Mouse (Mus musculus): Measurements from ENCODE around the gene Plch1. TPM values are rescaled to one million over a fixed set of nuclear protein-coding genes. Genes with fewer than 3 reads are reported as not detected.

Gene Plch1
- polyA plus RNA-seq, 1 experiment from 2014 or later = 2.2 TPM

DNA sequence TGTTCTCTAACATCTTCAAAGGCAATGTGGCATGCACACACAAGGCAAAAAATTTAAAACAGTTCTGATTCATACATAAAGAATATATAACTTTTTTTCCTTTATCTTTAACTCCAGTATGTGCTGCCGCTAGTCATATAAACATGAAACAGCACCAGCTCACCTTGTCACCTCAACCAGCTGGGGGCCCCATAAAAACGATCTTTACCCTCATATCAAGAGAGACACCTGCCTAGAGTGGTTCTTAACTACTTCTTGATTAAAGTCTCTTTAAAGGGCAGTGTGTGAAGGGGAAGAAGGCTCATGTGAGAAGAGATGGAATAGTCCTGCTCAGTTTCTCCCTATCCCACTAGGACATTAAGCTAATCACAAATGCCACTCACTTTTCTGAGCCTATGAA, 205.6 kb downstream of the Plch1 start:
- Histone ChIP-seq H3K4me1 (replicated peaks; ENCODE audit: control insufficient read depth, insufficient read depth, low read length) (0 out of 2 replicates have a peak, but pooled peaks cover 2% of the 10 kb centered on the region), H3K27me3 (replicated peaks; ENCODE audit: control insufficient read depth, insufficient read depth, low read length) (no peaks in the 10 kb centered on the region), H3K27ac (ENCODE audit: low read depth, low read length) (no peak overlapping the region), H3K4me2 (replicated peaks; ENCODE audit: low read depth) (no peak overlapping the region), H3K9ac (ENCODE audit: low read depth, low read length) (no peak overlapping the region), H3K36me3 (ENCODE audit: control insufficient read depth, insufficient read depth) (no peaks in the 10 kb centered on the region; the same call in 1 of the 2 replicates), H3K9me3 (ENCODE audit: control insufficient read depth) (no peaks in the 10 kb centered on the region), H3K4me3 (ENCODE audit: low read depth, low read length) (no peak overlapping the region)
- peak; percentile 79 for ATAC-seq
- no peak for TF ChIP-seq CTCF (IDR thresholded peaks at IDR 0.05; ENCODE audit: low read depth)
- 37% methylated on average over 2 of the region's 2 CpGs for WGBS

DNA sequence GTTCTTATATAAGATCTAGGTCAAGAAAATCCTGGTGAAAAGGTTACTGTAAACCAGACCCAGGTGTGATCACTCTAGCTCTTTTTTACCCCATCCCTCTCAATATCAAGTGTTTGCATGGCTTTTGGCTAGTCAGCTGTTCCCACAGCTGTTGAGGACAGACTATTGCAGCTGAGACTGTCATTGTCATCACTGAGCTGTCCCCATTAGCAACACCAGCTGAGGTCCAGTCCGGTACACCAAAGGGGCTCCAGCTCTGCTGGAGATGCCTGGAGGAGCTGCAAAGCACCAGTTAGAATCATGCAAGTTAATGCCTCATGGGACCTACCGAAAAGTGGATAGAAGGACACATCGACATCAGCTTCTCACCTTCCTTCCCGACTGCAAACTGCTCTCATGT, 206.5 kb downstream of the Plch1 start:
- Histone ChIP-seq H3K27ac (ENCODE audit: low read depth, low read length) (no peak overlapping the region), H3K4me2 (replicated peaks; ENCODE audit: low read depth) (no peak overlapping the region), H3K4me3 (ENCODE audit: low read depth, low read length) (no peak overlapping the region), H3K36me3 (ENCODE audit: control insufficient read depth, insufficient read depth) (no peaks in the 10 kb centered on the region), H3K9ac (ENCODE audit: low read depth, low read length) (no peak overlapping the region), H3K27me3 (replicated peaks; ENCODE audit: control insufficient read depth, insufficient read depth, low read length) (no peaks in the 10 kb centered on the region), H3K4me1 (replicated peaks; ENCODE audit: control insufficient read depth, insufficient read depth, low read length) (0 out of 2 replicates have a peak, but pooled peaks cover 2% of the 10 kb centered on the region), H3K9me3 (ENCODE audit: control insufficient read depth) (no peaks in the 10 kb centered on the region)
- no peak for ATAC-seq
- 86% methylated on average over 4 of the region's 4 CpGs for WGBS
- no peak for TF ChIP-seq CTCF (IDR thresholded peaks at IDR 0.05; ENCODE audit: low read depth)

DNA sequence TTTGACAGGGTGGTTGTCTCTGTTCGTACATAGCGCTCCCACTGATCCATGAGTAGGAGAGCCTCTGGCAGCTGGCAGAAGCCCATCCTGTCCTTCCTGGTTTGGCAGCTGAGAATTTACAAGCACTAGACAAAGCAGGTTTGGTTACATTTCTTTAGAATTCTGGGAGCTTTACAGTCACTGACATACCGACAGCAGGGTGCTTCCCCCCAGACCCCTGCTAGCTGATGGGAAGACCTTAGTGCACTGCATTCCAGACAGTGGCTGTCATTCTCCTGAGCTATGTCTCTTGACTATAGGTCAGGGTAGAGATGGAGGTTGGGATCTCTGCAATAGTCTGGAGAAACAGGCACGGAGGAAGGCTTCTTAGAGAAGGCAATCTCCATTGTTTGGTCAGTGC, 230.5 kb downstream of the Plch1 start:
- Histone ChIP-seq H3K27me3 (replicated peaks; ENCODE audit: control insufficient read depth, insufficient read depth, low read length) (no peaks in the 10 kb centered on the region), H3K9ac (ENCODE audit: low read depth, low read length) (no peak overlapping the region), H3K9me3 (ENCODE audit: control insufficient read depth) (no peaks in the 10 kb centered on the region), H3K27ac (ENCODE audit: low read depth, low read length) (no peak overlapping the region), H3K4me2 (replicated peaks; ENCODE audit: low read depth) (no peak overlapping the region), H3K4me1 (replicated peaks; ENCODE audit: control insufficient read depth, insufficient read depth, low read length) (no peaks in the 10 kb centered on the region), H3K4me3 (ENCODE audit: low read depth, low read length) (no peak overlapping the region), H3K36me3 (ENCODE audit: control insufficient read depth, insufficient read depth) (no peaks in the 10 kb centered on the region)
- 52% methylated on average over 4 of the region's 4 CpGs for WGBS
- no peak for ATAC-seq
- TF ChIP-seq CTCF (IDR thresholded peaks at IDR 0.05; ENCODE audit: low read depth) = no peak

DNA sequence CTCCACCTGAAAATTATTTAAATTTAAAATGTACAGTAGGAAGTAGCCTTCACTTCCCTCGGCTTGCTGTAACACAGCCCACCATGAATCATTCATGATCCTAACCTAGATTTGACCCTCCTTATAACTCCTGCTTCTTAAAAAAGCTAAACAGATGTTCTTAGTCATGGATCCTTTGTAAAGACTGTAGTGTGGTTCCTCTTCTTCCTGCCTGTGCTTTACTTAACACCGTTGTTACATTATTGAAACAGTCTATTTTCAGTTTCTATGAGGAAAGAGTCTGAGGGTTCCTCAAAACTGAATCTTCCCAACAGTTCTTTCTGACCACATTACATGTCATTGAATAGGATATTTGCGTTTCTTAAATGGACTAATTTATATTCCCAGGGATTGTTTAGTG, 234.0 kb downstream of the Plch1 start:
- Histone ChIP-seq H3K9me3 (ENCODE audit: control insufficient read depth) (no peaks in the 10 kb centered on the region), H3K4me2 (replicated peaks; ENCODE audit: low read depth) (no peak overlapping the region), H3K4me3 (ENCODE audit: low read depth, low read length) (no peak overlapping the region), H3K27me3 (replicated peaks; ENCODE audit: control insufficient read depth, insufficient read depth, low read length) (no peaks in the 10 kb centered on the region), H3K4me1 (replicated peaks; ENCODE audit: control insufficient read depth, insufficient read depth, low read length) (no peaks in the 10 kb centered on the region), H3K9ac (ENCODE audit: low read depth, low read length) (no peak overlapping the region), H3K36me3 (ENCODE audit: control insufficient read depth, insufficient read depth) (no peaks in the 10 kb centered on the region), H3K27ac (ENCODE audit: low read depth, low read length) (no peak overlapping the region)
- no peak for ATAC-seq
- 70% methylated on average over 3 of the region's 3 CpGs for WGBS
- no peak for TF ChIP-seq CTCF (IDR thresholded peaks at IDR 0.05; ENCODE audit: low read depth)

DNA sequence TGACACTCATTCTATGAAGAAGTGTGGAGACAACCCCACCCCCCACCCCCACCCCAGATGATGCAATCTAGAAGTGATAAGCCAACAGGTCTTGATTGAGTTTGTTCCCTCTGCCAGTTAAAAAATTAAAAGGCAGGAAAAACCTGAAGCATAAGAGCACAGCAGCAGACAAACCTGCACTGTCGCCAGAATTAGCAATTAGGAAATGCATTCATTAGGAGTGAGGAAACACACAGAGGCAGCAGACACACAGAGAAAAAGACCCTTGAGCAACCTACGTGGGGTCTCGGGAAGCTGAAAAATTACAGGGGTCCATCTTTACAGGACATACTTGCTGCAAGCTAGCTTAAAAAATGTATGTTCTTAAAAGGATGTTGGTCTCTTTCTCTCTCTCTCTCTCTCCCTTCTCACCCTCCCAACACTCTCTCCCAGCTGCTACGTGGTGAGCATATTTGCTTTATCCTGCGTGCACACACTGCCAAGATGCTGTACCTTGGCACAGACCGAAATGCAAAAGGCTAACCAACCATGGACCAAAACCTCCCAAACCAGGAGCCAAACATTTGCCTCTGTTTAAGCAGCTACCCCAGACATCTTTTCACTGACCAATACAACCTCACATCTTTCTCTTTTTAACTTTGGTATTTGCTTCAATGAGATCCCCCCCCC, 234.6 kb downstream of the Plch1 start:
- no peak overlapping the region for H3K27ac ChIP-seq (ENCODE audit: low read depth, low read length)
- no peak for TF ChIP-seq CTCF (IDR thresholded peaks at IDR 0.05; ENCODE audit: low read depth)
- no peak overlapping the region for H3K4me2 ChIP-seq (replicated peaks; ENCODE audit: low read depth)
- H3K4me1 ChIP-seq (replicated peaks; ENCODE audit: control insufficient read depth, insufficient read depth, low read length) = no peaks in the 10 kb centered on the region
- H3K36me3 ChIP-seq (ENCODE audit: control insufficient read depth, insufficient read depth) = no peaks in the 10 kb centered on the region
- H3K9ac ChIP-seq (ENCODE audit: low read depth, low read length) = no peak overlapping the region
- WGBS = 63% methylated on average over 6 of the region's 6 CpGs
- no peaks in the 10 kb centered on the region for H3K9me3 ChIP-seq (ENCODE audit: control insufficient read depth)
- H3K4me3 ChIP-seq (ENCODE audit: low read depth, low read length) = no peak overlapping the region
- no peaks in the 10 kb centered on the region for H3K27me3 ChIP-seq (replicated peaks; ENCODE audit: control insufficient read depth, insufficient read depth, low read length)
- no peak for ATAC-seq

Other genes starting within 250 kb of the Plch1 start
- 3.4 and 3.7 TPM in 2 replicates for gene E130311K13Rik, start 30.0 kb upstream of the Plch1 start, polyA plus RNA-seq (2015; fragmentation: Nextera tagmentation; extraction: Ambion mirVana)
- 22.4 and 25.2 TPM in 2 replicates for gene Slc33a1, start 65.3 kb upstream of the Plch1 start, polyA plus RNA-seq (2015; fragmentation: Nextera tagmentation; extraction: Ambion mirVana)
- gene Gmps, start 76.6 kb upstream of the Plch1 start, polyA plus RNA-seq (2015; fragmentation: Nextera tagmentation; extraction: Ambion mirVana) = 11.5 and 12.4 TPM in 2 replicates
- gene Vmn2r1, start 182.1 kb upstream of the Plch1 start, polyA plus RNA-seq (2015; fragmentation: Nextera tagmentation; extraction: Ambion mirVana) = 0.01 and 0.07 TPM in 2 replicates
- 0.05 and 0.08 TPM in 2 replicates for gene Vmn2r2, start 242.5 kb upstream of the Plch1 start, polyA plus RNA-seq (2015; fragmentation: Nextera tagmentation; extraction: Ambion mirVana)